ENCODE assay signal across 21 mouse cellular contexts in the genomic region with DNA sequence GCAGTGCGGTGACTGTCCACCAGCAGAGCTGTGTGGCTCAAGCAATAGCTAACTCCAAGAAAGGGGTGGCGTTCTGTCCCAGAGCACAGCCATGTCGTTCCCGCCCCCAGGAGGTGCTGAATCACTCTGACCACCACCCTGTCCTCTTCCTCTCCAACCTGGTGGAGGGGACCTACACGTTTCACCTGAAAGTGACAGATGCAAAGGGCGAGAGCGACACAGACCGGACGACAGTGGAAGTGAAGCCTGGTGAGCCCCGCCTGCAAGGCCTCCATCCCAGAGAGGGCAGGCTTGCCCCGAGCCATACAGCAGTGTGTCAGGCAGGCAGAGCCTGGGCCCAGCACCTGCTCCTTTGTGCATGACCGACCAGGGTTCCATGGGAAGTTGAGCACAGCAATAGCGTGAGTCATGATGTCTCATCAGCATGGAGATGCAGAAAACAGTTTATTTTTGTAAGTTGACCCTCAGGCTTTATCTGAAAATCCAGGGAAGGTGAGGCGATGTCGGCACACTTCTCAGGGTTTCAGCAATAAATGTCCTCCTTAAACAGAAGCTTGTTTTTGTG.
A peak's percentile ranks its signal among the peaks of the same experiment; 100 is the strongest.
DNase-seq lines count a peak whose midpoint lies in the region; TF ChIP-seq lines count a peak whose summit lies in the region.
"Had no signal": no experiment of that assay in that cellular context is flagged by ENCODE, and none has a peak within 500 bp of the region (broad histone marks: within the 10 kb centered on the region; RNA-seq: fewer than 3 reads in every experiment).

No protein-coding gene starts in this region.

- H3K27ac ChIP-seq in testis, adult 2 months (ENCODE audit: control insufficient read depth, insufficient read depth, low read depth, low read length) = no peak overlapping the region
- H3K27ac ChIP-seq: embryonic facial prominence, embryonic 13.5 days; gastrocnemius, adult 2 months; hindbrain, embryonic 13.5 days; intestine, embryonic 15.5 days; limb, embryonic 12.5 days; liver, embryonic 12.5 days had no signal

- peaks cover 10% of the 10 kb centered on the region for H3K36me3 ChIP-seq in testis, adult 2 months (ENCODE audit: control insufficient read depth, insufficient read depth, low read length)

- H3K4me3 ChIP-seq in testis, adult 2 months (ENCODE audit: control insufficient read depth, low read depth, low read length) = no peak overlapping the region
- H3K4me3 ChIP-seq: embryonic facial prominence, embryonic 13.5 days; gastrocnemius, adult 2 months; heart, embryonic 12.5 days; hindbrain, embryonic 13.5 days; intestine, embryonic 15.5 days; limb, embryonic 12.5 days; liver, embryonic 12.5 days had no signal

- no peak for TF ChIP-seq CTCF in testis, adult 2 months (IDR thresholded peaks at IDR 0.05; ENCODE audit: control insufficient read depth, insufficient read depth, insufficient replicate concordance, low read depth, low read length)

- DNase-seq in adrenal gland, adult (ENCODE audit: inconsistent age in 2 of 2, low spot score in 1 of 2) = peak; percentile 36 to 71
- no peak for DNase-seq in adrenal gland, postnatal 4 days (ENCODE audit: low spot score in 2 of 2)
- no peak for DNase-seq in testis, postnatal 10 days (ENCODE audit: low spot score)
- peak; percentile 53 for DNase-seq in adrenal gland, postnatal 14 days
- no peak for DNase-seq in right cerebral cortex, postnatal 4 days
- no peak for DNase-seq in right cerebral cortex, postnatal 25 days
- DNase-seq in kidney, postnatal 4 days = no peak
- DNase-seq: cerebellum, adult 8-10 months; gastrocnemius, adult 2 months; lung, adult 2 months; lung, postnatal 36 days; retina, postnatal 1 day; thymus, adult 18-20 months; thymus, postnatal 4 days had no signal

- 0 out of 2 replicates have a peak, but pooled peaks have one; percentile 25 for TF ChIP-seq POLR2A in testis, adult 2 months (IDR thresholded peaks at IDR 0.05; ENCODE audit: control insufficient read depth, low read depth, low read length)

- no peaks in the 10 kb centered on the region for H3K27me3 ChIP-seq in testis, adult 2 months (ENCODE audit: control insufficient read depth, insufficient read depth, low read length)
- H3K27me3 ChIP-seq: embryonic facial prominence, embryonic 13.5 days; heart, embryonic 12.5 days; hindbrain, embryonic 13.5 days; intestine, embryonic 15.5 days; limb, embryonic 12.5 days; liver, embryonic 12.5 days had no signal

- H3K4me1 ChIP-seq in testis, adult 2 months (ENCODE audit: control insufficient read depth, insufficient read depth, low read length) = no peaks in the 10 kb centered on the region; the same call in 1 of the 2 replicates
- H3K4me1 ChIP-seq: embryonic facial prominence, embryonic 13.5 days; intestine, embryonic 15.5 days; limb, embryonic 12.5 days; liver, embryonic 12.5 days had no signal

Comparison
In these comparisons a context has a peak if more than half of its experiments do, and no peak if none do; other contexts are left out.
1. DNase-seq: peak in adrenal gland, adult (2 of 2) and adrenal gland, postnatal 14 days (single experiment); none in adrenal gland, postnatal 4 days (0 of 2), testis, postnatal 10 days (single experiment), right cerebral cortex, postnatal 4 days (single experiment), right cerebral cortex, postnatal 25 days (single experiment) and kidney, postnatal 4 days (0 of 2).